8 mouse cellular contexts compared by ENCODE assay signal in genomic region chr17:80480031-80480854, GRCm38 (mm10). TPM values are rescaled to one million over a fixed set of nuclear protein-coding genes. Genes with fewer than 3 reads are reported as not detected.
DNase-seq lines count a peak whose midpoint lies in the region; ATAC-seq and TF ChIP-seq lines count a peak whose summit lies in the region.

Gene Sos1 (minus strand): TSS chr17:80480453.

- peak within 1 kb of the TSS; percentile 65 for H3K4me2 ChIP-seq in lung, embryonic 15.5 days

- H3K9me3 ChIP-seq in lung, embryonic 15.5 days = no peaks in the 10 kb centered on the region

- peak within 1 kb of the TSS; percentile 95 for H3K4me3 ChIP-seq in lung, embryonic 15.5 days
- H3K4me3 ChIP-seq in olfactory bulb, adult 2 months (ENCODE audit: insufficient read depth, low read depth, low read length) = peak within 1 kb of the TSS; percentile 74

- H3K27me3 ChIP-seq in lung, embryonic 15.5 days = no peaks in the 10 kb centered on the region

- H3K36me3 ChIP-seq in lung, embryonic 15.5 days = no peaks in the 10 kb centered on the region

- peak within 1 kb of the TSS; percentile 96 for H3K27ac ChIP-seq in lung, embryonic 15.5 days
- peak within 1 kb of the TSS; percentile 92 for H3K27ac ChIP-seq in olfactory bulb, adult 2 months (ENCODE audit: insufficient read depth, low read depth, low read length)

- no peak for TF ChIP-seq CTCF in olfactory bulb, adult 2 months (IDR thresholded peaks at IDR 0.05; ENCODE audit: insufficient read depth, low read depth, low read length)

- peak; percentile 50 to 65 for ATAC-seq in hematopoietic stem cell, adult 5-6 weeks (replicated peaks in 1 of 2; ENCODE audit: insufficient read depth in 1 of 2, low FRiP score in 2 of 2, low TSS enrichment in 1 of 2, low read depth in 1 of 2, poor library complexity in 2 of 2, severe bottlenecking in 2 of 2)
- ATAC-seq in lung, embryonic 15.5 days (ENCODE audit: borderline replicate concordance, extremely low read depth, low FRiP score, low TSS enrichment) = peak; percentile 84

- DNase-seq in MN1 (ENCODE audit: low spot score) = peak; percentile 97
- DNase-seq in cerebellum, adult 8-10 months = peak; percentile 97
- peak; percentile 94 for DNase-seq in forelimb bud, embryonic 11.5 days (ENCODE audit: low read depth, low spot score)
- peak; percentile 87 for DNase-seq in layer of hippocampus, adult 9-10 months (ENCODE audit: low spot score)
- peak; percentile 95 to 97 for DNase-seq in thymus, adult 18-20 months

- peaks cover 27% of the 10 kb centered on the region for H3K4me1 ChIP-seq in lung, embryonic 15.5 days
- H3K4me1 ChIP-seq in olfactory bulb, adult 2 months (ENCODE audit: control insufficient read depth, insufficient read depth, low read length) = no peaks in the 10 kb centered on the region

- under 1% methylated on average over 78 of the region's 90 CpGs for WGBS in lung, embryonic 15.5 days
- WGBS in olfactory bulb, adult 2 months = under 1% methylated on average over 85 of the region's 90 CpGs

- peak; percentile 77 for TF ChIP-seq POLR2A in olfactory bulb, adult 2 months (IDR thresholded peaks at IDR 0.05; ENCODE audit: insufficient read depth, low read depth, low read length)

- H3K9ac ChIP-seq in lung, embryonic 15.5 days = peak within 1 kb of the TSS; percentile 92

RNA-seq across cellular contexts. Expression of gene Sos1, which starts in this region (rescaled TPM):
- 12.4 and 13.6 TPM in 2 replicates for total RNA-seq in hematopoietic stem cell, adult 5-6 weeks (2017)
- 4.5 TPM in 2 replicates for polyA plus RNA-seq in lung, embryonic 15.5 days (2015; fragmentation: Nextera tagmentation; extraction: Ambion mirVana)
- polyA plus RNA-seq in olfactory bulb, adult 2 months (2012; ENCODE audit: insufficient read depth, insufficient read length, low replicate concordance, missing spikeins) = not detected in 2 replicates

Comparison
In these comparisons a context has a peak if more than half of its experiments do, and no peak if none do; other contexts are left out.
1. Peak in every context shown above with its lines: DNase-seq, ATAC-seq, H3K4me3 ChIP-seq and H3K27ac ChIP-seq.